Mouse (Mus musculus): ENCODE data around the gene Rasal2.

The Rasal2 gene

GRCm38 (mm10) chr1:157128219-157128618, 284.2 kb downstream of the Rasal2 start:
- peak in 1 of 2 experiments; percentile 20 for DNase-seq

DNA sequence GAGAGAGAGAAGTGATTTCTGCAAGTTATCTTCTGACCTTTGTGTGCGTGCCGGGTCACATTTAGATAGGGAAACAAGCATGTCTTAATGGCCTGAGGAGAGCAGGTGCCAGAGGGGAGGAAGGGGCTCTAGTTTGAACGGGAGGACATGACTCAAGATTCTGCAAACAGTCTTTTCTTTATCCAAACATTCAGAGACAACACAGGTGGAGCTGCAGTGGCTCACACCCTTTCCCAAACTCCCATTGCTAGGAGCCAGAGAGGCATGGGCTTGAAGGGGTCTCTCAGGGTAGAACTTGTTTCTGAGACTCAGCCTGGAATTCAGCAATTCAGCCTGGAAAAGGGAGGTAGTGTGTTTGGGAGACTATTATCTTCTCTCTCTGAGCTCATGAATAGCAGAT, 288.6 kb downstream of the Rasal2 start:
- DNase-seq, result no peak

- DNase-seq, result no peak
These were observed 293.2 kb downstream of the Rasal2 start for GRCm38 (mm10) chr1:157119168-157119567.

GRCm38 (mm10) chr1:157117440-157117839, 295.0 kb downstream of the Rasal2 start:
- no peak for DNase-seq

GRCm38 (mm10) chr1:157114492-157114891, 297.9 kb downstream of the Rasal2 start:
- DNase-seq, result no peak

DNA sequence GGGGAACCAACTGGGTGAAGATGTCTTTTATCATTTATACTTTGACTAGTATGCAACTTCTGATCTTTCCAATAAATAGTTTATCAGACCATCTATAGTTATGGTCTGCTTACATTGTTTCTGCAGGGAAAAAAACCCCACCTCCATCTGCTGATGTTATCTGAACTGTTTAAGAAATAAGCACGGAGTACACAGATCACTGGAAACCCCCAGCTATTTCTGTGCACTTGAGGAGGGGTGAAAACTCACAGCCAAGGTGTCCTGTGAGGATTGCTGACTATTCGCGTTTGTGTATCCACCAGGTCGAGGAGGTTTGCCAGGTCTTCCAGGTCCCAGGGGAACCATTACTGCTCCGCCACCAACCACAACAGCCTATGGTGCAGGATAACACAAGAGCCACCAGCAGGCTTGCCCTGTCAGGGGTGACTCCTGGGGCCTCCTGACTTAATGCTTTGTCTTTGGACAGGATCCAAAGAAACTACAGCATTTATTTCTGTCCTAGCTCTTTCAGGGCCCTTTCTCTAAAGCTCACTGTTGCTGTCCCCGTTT, 302.0 kb downstream of the Rasal2 start:
- DNase-seq, result peak in 1 of 2 experiments; percentile 21

DNA sequence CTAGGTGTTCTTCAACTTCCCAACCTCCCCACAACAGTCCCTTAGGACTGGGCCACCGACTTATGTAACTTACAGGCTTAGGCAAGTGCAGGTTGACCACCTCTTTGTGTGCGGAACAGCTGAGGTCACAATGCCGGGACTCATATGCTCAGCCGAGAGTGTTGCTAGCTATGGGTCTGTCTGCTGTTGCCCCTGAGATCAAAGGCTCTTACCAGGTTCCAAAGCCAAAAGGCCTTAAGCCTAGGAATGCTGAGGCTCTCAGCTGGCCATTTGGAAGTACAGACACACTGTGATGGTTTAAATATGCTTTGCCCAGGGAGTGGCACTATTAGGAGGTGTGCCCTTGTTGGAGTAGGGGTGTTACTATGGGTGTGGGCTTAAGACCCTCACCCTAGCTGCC, 303.8 kb downstream of the Rasal2 start, which contains the start of gene Tex35:
Gene Tex35, minus strand, starts transcription at position 101 of the 400 bp plus-strand sequence.
- DNase-seq, result peak in 1 of 2 experiments; percentile 11

DNA sequence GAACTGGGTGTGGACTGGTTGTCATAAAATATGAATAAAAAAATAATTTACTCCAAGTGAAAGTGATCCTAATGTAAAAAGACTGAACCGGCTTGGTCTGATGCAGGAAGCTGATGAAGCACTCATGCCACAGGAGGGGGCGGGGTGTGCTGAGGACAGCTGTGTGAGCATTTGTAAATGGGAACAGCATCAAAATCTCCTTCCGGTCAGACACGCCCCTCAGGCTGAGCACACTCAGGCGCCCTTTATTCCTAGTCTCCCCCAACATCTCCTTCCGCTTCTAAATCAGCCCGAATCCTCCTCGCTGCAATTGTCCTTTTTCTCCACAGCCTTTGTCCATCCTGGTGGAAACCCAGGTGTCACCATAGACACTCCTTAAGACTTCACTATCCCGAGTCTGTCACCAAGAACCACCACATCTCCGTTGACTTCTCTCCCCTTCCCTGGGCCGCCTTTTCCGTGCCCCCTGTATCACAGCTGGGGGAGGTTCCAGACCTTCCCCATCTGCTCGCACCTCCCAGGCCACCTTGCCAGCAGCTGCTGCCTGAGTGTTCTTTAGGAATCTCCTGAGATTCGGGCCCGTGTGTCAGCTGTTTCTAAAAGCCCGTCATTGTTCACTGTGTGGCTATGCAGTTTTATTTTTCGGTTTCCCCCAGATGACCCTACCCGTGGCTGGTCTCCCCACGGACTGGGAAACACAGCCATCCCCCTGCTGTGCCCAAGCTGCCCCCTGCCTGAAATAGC, 311.1 kb downstream of the Rasal2 start:
- DNase-seq, result peak; percentile 57 to 68

DNA sequence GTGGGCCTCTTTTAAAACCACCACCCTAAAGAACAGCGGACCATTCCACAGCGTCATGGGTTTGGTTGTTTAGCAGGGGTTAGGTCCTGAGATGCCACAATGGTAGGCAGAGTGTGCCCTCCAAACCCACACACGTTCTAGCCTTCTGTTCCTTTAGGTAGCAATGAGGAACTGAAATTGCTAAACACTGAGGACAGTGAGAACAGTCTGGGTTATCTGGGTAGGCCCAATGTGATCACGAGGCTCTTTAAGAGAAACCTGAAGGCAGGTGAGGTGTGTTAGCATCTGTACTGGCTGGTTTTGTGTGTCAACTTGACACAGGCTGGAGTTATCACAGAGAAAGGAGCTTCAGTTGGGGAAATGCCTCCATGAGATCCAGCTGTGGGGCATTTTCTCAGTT, 316.9 kb downstream of the Rasal2 start:
- no peak for DNase-seq

- no peak for DNase-seq
These were observed 319.8 kb downstream of the Rasal2 start for GRCm38 (mm10) chr1:157092622-157093021.

DNA sequence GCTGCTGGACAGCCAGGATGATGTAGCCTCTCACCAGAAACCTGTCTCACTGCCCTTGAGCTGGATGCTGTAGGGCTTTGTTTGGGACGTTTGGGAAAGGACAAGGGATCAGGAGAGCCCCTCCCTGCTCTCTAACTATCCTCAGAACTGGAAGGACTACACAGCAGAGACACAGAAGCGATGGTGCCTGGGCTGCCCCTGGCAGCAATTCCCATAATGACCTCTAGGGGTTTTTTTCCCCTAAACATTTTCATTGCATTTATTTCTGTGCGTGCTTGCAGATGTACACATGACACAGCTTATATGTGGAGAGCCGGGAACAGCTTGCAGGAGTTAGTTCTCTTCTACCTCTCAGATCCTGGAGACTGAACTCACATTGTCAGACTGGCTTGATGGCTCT, 320.3 kb downstream of the Rasal2 start:
- DNase-seq, result no peak

DNA sequence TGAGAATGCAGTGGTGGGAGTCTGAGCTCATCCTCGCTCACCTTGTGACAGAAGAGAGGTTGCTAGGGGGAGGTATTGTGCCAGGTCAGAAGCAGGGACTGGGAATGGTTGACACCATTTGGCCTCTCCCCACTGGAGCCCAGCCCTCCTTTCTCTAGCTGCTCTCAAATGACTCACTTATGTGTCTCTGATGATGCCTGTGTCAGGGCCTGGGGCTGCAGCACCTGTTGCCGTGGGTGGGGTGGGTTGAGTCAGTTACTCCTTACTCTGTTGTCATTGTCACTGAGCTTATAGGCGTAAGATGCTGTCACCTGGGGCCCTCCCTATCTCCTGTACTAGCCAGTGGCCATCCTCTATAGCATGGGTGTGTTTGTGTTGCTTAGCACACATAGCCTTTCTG, 321.6 kb downstream of the Rasal2 start:
- no peak for DNase-seq

DNA sequence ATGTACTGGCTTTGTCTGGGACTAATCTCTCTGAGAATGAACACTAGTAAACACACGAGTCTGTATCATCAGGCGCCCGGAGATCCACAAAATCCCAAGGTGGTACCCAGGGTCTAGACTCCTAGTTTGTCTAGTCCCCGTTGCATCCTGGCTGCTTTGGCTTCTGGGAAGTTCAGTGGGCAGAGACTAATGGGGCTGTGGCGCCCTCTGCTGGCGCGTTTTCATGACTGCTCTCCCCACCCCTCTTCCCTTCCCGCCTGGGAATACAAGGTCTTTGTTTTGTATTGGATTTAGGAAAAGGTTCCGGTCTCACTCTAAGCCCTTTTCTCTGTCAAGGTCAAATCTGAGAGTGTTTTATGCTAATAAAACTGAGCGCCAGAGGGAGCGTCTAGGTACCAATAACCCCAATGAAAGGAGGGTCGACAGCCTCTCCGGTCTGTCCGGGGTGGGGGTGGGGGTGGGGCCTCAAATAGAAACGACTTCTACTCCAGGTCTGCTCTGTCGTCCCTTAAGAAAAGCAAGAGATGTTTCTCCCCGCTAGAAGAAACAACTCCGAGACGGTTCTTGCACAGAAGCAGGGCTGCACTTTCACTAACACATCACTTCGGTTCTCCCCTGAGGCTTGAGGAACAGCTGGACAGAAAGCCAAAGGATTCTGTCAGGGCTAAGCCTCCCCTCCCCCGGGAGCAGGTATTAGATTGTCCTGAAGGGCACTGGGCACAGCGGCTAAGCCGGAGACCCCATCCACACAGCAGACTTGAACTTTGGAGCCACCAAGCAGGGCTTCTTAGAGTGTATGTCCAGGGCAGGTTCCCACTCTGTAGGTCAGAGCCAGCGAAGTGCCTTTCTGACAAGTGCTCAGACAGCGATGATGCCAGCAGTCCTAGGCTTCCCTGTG, 326.0 kb downstream of the Rasal2 start:
- DNase-seq, result peak; percentile 72 to 81

Data from kidney, postnatal 25 days (tissue).